Mouse (Mus musculus) kidney, postnatal 14 days (tissue): ENCODE results near the gene Gm10340.
"Not testable (repeated sequence)": the region's sequence is repeated elsewhere in the genome, so short reads cannot be mapped to it uniquely, and the experiment has no call there.

ENCODE experiments used
- DNase-seq: peaks from one replicate; pipeline ENCODE4 v3.0.0; 2022; ENCODE audit warnings: mixed read lengths

The Gm10340 gene

DNA sequence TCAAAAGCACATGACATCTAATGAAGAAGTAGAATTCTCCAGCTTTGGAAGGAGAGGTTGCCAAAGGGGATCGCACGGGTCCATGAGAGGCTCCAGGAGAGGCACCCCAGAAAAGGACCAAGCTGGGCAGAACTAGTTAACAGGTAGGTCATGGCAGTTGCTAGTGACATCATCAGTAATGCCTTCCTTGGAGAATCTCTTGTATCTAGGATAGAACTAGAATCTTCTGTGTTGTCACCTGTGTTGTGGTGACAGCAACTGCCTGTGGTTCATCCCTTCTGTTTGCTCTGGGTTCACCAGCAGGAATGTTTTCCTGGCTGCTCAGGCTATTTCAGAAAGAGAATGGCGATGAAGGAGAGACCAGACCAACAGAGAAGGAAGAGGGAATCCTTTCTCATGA is at the start of gene Gm10340:
Gene Gm10340, plus strand, starts transcription at position 301 of the 400 bp plus-strand sequence.
- not testable (repeated sequence) for DNase-seq

DNA sequence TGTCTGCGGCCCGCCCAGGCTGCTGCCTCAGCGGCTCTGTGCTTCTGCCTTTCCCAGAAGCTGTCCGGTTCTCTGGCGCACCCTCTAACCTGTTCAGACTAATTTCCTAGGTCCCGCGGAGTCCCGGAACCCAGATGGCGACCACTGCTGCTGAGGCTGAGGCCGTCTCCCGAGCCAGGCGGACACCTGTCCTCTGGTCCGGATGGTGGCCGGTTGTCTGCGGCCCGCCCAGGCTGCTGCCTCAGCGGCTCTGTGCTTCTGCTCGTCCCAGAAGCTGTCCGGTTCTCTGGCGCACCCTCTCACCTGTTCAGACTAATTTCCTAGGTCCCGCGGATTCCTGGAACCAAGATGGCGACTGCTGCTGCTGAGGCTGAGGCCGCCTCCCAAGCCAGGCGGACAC is 17.7 kb upstream of the Gm10340 start:
- not testable (repeated sequence) for DNase-seq

DNA sequence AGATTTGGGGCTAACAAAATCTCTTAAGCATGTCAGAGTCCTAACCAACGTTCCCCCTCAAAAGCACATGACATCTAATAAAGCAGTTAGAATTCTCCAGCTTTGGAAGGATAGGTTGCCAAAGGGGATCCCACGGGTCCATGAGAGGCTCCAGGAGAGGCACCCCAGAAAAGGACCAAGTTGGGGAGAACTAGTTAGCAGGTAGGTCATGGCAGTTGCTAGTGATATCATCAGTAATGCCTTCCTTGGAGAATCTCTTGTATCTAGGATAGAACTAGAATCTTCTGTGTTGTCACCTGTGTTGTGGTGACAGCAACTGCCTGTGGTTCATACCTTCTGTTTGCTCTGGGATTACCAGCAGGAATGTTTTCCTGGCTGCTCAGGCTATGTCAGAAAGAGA is 54.2 kb downstream of the Gm10340 start, which contains the start of gene Gm5795:
Gene Gm5795, plus strand, starts transcription at position 301 of the 400 bp plus-strand sequence.
- DNase-seq: not testable (repeated sequence)
